Mouse (Mus musculus) embryonic facial prominence, embryonic 13.5 days (tissue): Measurements from ENCODE around the gene Tmem120b. TPM values are rescaled to one million over a fixed set of nuclear protein-coding genes. Genes with fewer than 3 reads are reported as not detected.

Experiments used
- ATAC-seq: fragments of 200-750 bp; cut with Nextera tagmentation; 2 replicates; pipeline ENCODE4 v1.8.0; 2017; ENCODE audit warnings: low read depth; ENCODE audit not compliant: insufficient number of reproducible peaks, insufficient read depth, low FRiP score, low TSS enrichment
- H3K27ac ChIP-seq: fragments of 300-500 bp; sonication (generic); 2 replicates; pipeline ENCODE4 v1.5.1; 2015; ENCODE audit warnings: moderate library complexity, mild to moderate bottlenecking, inconsistent platforms
- H3K27me3 ChIP-seq: fragments of 300-500 bp; sonication (generic); 2 replicates; pipeline ENCODE4 v1.6.1; 2015; ENCODE audit warnings: mild to moderate bottlenecking, inconsistent platforms
- H3K36me3 ChIP-seq: fragments of 300-500 bp; sonication (generic); 2 replicates; pipeline ENCODE4 v1.6.1; 2015; ENCODE audit warnings: mild to moderate bottlenecking, inconsistent platforms
- H3K4me1 ChIP-seq: fragments of 300-500 bp; sonication (generic); 2 replicates; pipeline ENCODE4 v1.6.1; 2015; ENCODE audit warnings: inconsistent platforms
- H3K4me2 ChIP-seq: fragments of 300-500 bp; sonication (generic); 2 replicates; pipeline ENCODE4 v1.6.1; 2015; ENCODE audit warnings: moderate library complexity, mild to moderate bottlenecking, inconsistent platforms
- H3K4me3 ChIP-seq: fragments of 300-500 bp; sonication (generic); 2 replicates; pipeline ENCODE4 v1.5.1; 2015; ENCODE audit warnings: mild to moderate bottlenecking, inconsistent platforms
- H3K9ac ChIP-seq: fragments of 300-500 bp; sonication (generic); 2 replicates; pipeline ENCODE4 v1.6.1; 2015; ENCODE audit warnings: mild to moderate bottlenecking, inconsistent platforms
- H3K9me3 ChIP-seq: fragments of 300-500 bp; sonication (generic); 2 replicates; pipeline ENCODE4 v1.6.1; 2016; ENCODE audit warnings: inconsistent platforms
- WGBS: fragments of 180-500 bp; shearing (Covaris S2); methylation state at CpG from one replicate; pipeline ENCODE4 v1.1.7; 2015; ENCODE audit warnings: mixed read lengths; 5-methylcytosine and 5-hydroxymethylcytosine counted together
- polyA plus RNA-seq: library from polyadenylated mRNA; unstranded; fragments of >200 nt; fragmentation: Nextera tagmentation; extraction: Ambion mirVana; gene quantifications from 2 replicates; pipeline ENCODE4 v1.2.1, GENCODE M21; 2015

Gene Tmem120b
- polyA plus RNA-seq, result 14.4 and 15.8 TPM in 2 replicates

GRCm38 (mm10) chr5:123068115-123068514 is at the start of gene Tmem120b:
Tmem120b (plus strand) TSS chr5:123068415.
- no peak within 1 kb of the TSS for H3K9ac ChIP-seq
- no peaks in the 10 kb centered on the region for H3K4me1 ChIP-seq
- no peak within 1 kb of the TSS for H3K27ac ChIP-seq
- no peaks in the 10 kb centered on the region for H3K9me3 ChIP-seq
- ATAC-seq, result no peak
- H3K4me2 ChIP-seq, result no peak within 1 kb of the TSS
- H3K27me3 ChIP-seq, result no peaks in the 10 kb centered on the region
- H3K36me3 ChIP-seq, result no peaks in the 10 kb centered on the region
- H3K4me3 ChIP-seq, result no peak within 1 kb of the TSS
- 89% methylated on average over 12 of the region's 12 CpGs for WGBS

DNA sequence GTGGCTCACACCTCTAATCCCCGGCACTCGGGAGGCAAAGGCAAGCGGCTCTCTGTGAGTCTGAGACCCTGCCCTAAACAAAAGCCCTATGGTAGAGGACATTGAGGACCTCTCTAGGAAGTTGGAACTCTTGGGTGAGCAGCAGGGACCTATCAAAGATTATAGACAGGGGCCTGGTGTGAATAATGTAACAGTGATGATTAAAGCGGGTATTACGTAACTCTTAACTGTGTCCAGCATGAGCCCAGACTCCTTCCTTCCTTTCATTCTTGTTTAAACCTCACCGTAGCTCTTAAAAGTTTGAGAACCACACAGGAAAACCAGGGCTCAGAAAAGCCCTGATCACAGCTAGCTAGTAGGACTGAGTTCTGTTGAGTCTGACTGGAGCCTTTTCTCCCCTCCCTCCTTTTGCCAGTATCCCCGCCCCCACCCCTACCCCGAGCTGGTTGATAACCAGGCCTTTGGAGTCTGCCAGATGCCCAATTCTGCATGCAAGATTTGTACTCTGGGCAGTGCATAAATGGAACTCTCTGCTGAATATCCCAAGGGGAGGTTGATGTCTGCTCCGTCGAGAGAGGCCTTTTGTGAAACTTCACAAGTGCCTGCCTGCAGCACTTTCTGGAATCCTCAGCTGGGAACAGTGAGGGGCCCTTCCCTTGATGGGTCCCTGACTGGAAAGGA is 48.7 kb upstream of the Tmem120b start:
- Histone ChIP-seq H3K27ac (peak overlapping the region; percentile 44), H3K27me3 (no peaks in the 10 kb centered on the region), H3K36me3 (no peaks in the 10 kb centered on the region), H3K9me3 (no peaks in the 10 kb centered on the region), H3K9ac (peak overlapping the region; percentile 28; the same call in 1 of the 2 replicates), H3K4me3 (no peak overlapping the region), H3K4me2 (no peak overlapping the region; the same call in 1 of the 2 replicates), H3K4me1 (peaks cover 33% of the 10 kb centered on the region)
- ATAC-seq, result no peak
- 48% methylated on average over 10 of the region's 10 CpGs for WGBS

GRCm38 (mm10) chr5:123020426-123020825 is 47.8 kb upstream of the Tmem120b start:
- no peak overlapping the region for H3K9ac ChIP-seq
- ATAC-seq, result no peak
- H3K27ac ChIP-seq, result no peak overlapping the region
- H3K9me3 ChIP-seq, result no peaks in the 10 kb centered on the region
- H3K4me3 ChIP-seq, result no peak overlapping the region
- no peaks in the 10 kb centered on the region for H3K27me3 ChIP-seq
- H3K4me2 ChIP-seq, result no peak overlapping the region
- 90% methylated on average over 5 of the region's 5 CpGs for WGBS
- no peaks in the 10 kb centered on the region for H3K36me3 ChIP-seq
- peaks cover 29% of the 10 kb centered on the region for H3K4me1 ChIP-seq

- 88% methylated on average over 7 of the region's 7 CpGs for WGBS
- ATAC-seq, result no peak
Observed at GRCm38 (mm10) chr5:123021438-123021837, 46.8 kb upstream of the Tmem120b start.

DNA sequence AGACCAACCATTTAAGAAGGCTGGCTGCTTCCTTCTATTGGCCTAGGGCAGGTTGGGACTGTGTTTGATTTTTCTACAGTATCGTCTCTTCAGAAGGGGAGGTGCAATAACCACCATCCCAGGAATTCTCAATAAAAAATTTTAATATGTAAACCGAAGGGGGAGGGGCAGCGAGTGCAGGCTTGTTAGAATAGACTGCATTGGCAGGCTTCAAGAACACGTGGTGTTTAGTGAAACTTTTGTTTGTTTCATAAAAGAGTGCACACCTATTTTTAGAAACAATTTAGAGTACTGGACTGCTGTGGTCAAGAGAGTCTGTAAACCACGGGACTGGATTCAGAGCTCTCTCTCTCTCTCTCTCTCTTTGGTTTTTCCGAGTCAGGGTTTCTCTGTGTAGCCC is 45.2 kb upstream of the Tmem120b start:
- no peak overlapping the region for H3K4me3 ChIP-seq
- H3K4me1 ChIP-seq, result peaks cover 31% of the 10 kb centered on the region
- H3K9ac ChIP-seq, result no peak overlapping the region
- H3K27ac ChIP-seq, result no peak overlapping the region
- WGBS, result 85% methylated on average over 6 of the region's 6 CpGs
- no peaks in the 10 kb centered on the region for H3K9me3 ChIP-seq
- H3K4me2 ChIP-seq, result no peak overlapping the region
- no peak for ATAC-seq
- no peaks in the 10 kb centered on the region for H3K36me3 ChIP-seq
- no peaks in the 10 kb centered on the region for H3K27me3 ChIP-seq

More at GRCm38 (mm10) chr5:123021438-123021837, 46.8 kb upstream of the Tmem120b start:
- Histone ChIP-seq H3K27ac (no peak overlapping the region), H3K4me3 (no peak overlapping the region), H3K27me3 (no peaks in the 10 kb centered on the region), H3K9ac (no peak overlapping the region), H3K36me3 (no peaks in the 10 kb centered on the region), H3K4me1 (peaks cover 25% of the 10 kb centered on the region), H3K4me2 (no peak overlapping the region), H3K9me3 (no peaks in the 10 kb centered on the region)

- no peaks in the 10 kb centered on the region for H3K27me3 ChIP-seq
- H3K9ac ChIP-seq, result no peak overlapping the region
- no peaks in the 10 kb centered on the region for H3K9me3 ChIP-seq
- peaks cover 18% of the 10 kb centered on the region for H3K4me1 ChIP-seq
- WGBS, result 88% methylated on average over 6 of the region's 6 CpGs
- ATAC-seq, result no peak
- H3K4me3 ChIP-seq, result no peak overlapping the region
- no peak overlapping the region for H3K27ac ChIP-seq
- H3K4me2 ChIP-seq, result no peak overlapping the region
- H3K36me3 ChIP-seq, result peaks cover 4% of the 10 kb centered on the region
Observed at GRCm38 (mm10) chr5:123024312-123024711, 43.9 kb upstream of the Tmem120b start.

GRCm38 (mm10) chr5:123024965-123025573 is 43.1 kb upstream of the Tmem120b start:
- Histone ChIP-seq H3K9me3 (no peaks in the 10 kb centered on the region), H3K27ac (no peak overlapping the region), H3K4me3 (no peak overlapping the region), H3K4me2 (no peak overlapping the region), H3K4me1 (peaks cover 12% of the 10 kb centered on the region), H3K36me3 (peaks cover 10% of the 10 kb centered on the region), H3K9ac (no peak overlapping the region), H3K27me3 (no peaks in the 10 kb centered on the region)
- no peak for ATAC-seq
- 84% methylated on average over 9 of the region's 9 CpGs for WGBS

- peaks cover 12% of the 10 kb centered on the region for H3K4me1 ChIP-seq
- no peak overlapping the region for H3K4me2 ChIP-seq
- WGBS, result 61% methylated on average over 6 of the region's 6 CpGs
- no peaks in the 10 kb centered on the region for H3K27me3 ChIP-seq
- no peak for ATAC-seq
- no peak overlapping the region for H3K9ac ChIP-seq
- no peak overlapping the region for H3K27ac ChIP-seq
- H3K9me3 ChIP-seq, result no peaks in the 10 kb centered on the region
- H3K36me3 ChIP-seq, result peaks cover 16% of the 10 kb centered on the region
- H3K4me3 ChIP-seq, result no peak overlapping the region
Observed at GRCm38 (mm10) chr5:123026414-123026813, 41.8 kb upstream of the Tmem120b start.

DNA sequence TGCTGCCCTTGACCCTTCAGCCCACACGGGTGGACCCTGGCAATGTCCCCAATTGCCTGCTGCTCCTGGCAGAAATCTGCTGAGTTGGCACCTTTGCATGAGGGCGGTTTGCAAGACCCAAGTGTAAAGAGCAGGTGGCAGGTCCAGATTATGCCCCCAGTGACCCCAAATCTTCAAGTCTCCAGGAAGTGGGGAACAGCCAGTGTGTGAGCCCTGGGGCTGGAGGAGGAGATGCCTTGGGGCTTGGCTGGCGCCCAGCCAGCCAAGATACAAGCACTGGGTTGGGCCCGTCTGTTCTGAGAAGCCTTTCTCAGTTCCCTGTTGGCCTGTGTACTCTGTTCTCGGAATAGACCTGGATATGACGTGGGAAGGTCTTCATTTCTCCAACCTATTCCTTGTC is 40.8 kb upstream of the Tmem120b start:
- Histone ChIP-seq H3K27me3 (no peaks in the 10 kb centered on the region), H3K27ac (no peak overlapping the region), H3K4me2 (no peak overlapping the region), H3K4me3 (no peak overlapping the region), H3K9ac (no peak overlapping the region), H3K9me3 (no peaks in the 10 kb centered on the region), H3K36me3 (peaks cover 26% of the 10 kb centered on the region), H3K4me1 (peaks cover 12% of the 10 kb centered on the region)
- no peak for ATAC-seq
- 74% methylated on average over 6 of the region's 6 CpGs for WGBS

DNA sequence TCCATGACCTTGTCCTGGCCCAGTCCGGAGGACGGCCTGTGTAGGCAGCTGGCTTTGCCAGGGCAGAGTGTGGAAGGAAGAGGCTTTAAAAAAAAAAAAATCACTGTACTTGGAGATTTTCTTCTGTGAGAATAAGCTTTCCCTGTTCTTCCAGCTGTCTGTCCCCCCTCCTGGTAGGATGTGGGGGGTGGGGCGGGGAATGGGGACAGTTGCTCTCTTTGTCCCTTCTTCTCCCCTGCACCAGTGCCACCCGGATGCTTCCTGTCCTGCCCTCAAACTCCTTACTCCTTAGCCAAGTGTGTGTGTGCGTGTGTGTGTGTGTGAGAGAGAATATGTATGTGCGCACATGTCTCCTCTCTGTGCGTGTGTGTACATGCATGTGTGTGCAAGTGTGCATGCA is 38.5 kb upstream of the Tmem120b start:
- H3K36me3 ChIP-seq, result peaks cover 28% of the 10 kb centered on the region
- no peak overlapping the region for H3K4me2 ChIP-seq
- H3K27me3 ChIP-seq, result no peaks in the 10 kb centered on the region
- peaks cover 12% of the 10 kb centered on the region for H3K4me1 ChIP-seq
- H3K9ac ChIP-seq, result no peak overlapping the region
- 63% methylated on average over 7 of the region's 7 CpGs for WGBS
- H3K4me3 ChIP-seq, result no peak overlapping the region
- no peak overlapping the region for H3K27ac ChIP-seq
- no peaks in the 10 kb centered on the region for H3K9me3 ChIP-seq
- ATAC-seq, result no peak

GRCm38 (mm10) chr5:123031312-123031711 is 36.9 kb upstream of the Tmem120b start:
- peaks cover 28% of the 10 kb centered on the region for H3K36me3 ChIP-seq
- no peak overlapping the region for H3K4me3 ChIP-seq
- ATAC-seq, result no peak
- no peak overlapping the region for H3K27ac ChIP-seq
- H3K9ac ChIP-seq, result no peak overlapping the region
- no peak overlapping the region for H3K4me2 ChIP-seq
- H3K9me3 ChIP-seq, result no peaks in the 10 kb centered on the region
- no peaks in the 10 kb centered on the region for H3K27me3 ChIP-seq
- 95% methylated on average over 3 of the region's 3 CpGs for WGBS
- H3K4me1 ChIP-seq, result peaks cover 10% of the 10 kb centered on the region

DNA sequence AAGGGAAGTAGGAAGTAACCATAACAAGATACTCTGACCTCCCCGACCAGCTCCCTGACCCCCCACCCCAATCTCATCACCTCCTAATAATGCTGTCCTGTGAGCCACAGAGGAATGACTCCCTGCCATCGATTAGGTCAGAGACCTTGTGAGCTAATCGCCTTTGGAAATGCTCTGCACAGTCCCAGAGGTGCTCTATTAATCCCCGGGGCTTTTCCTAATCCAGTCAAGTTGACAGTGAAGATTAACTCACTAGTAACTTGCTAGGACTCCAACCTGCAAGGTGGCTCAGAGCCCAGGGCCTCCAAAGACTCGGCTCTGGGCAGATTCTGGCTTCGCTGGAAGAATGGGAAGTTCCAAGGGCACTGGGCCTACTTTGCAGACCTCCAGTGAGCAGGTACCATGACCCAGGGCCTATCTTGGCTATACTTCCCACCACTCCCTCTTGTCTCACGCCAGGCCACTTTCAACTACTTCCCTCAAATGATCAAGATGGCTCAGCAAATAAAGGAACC is 34.5 kb upstream of the Tmem120b start:
- 69% methylated on average over 7 of the region's 7 CpGs for WGBS
- H3K9me3 ChIP-seq, result no peaks in the 10 kb centered on the region
- H3K27me3 ChIP-seq, result no peaks in the 10 kb centered on the region
- no peak overlapping the region for H3K4me2 ChIP-seq
- peaks cover 2% of the 10 kb centered on the region; the same call in 1 of the 2 replicates for H3K4me1 ChIP-seq
- H3K4me3 ChIP-seq, result no peak overlapping the region
- H3K9ac ChIP-seq, result no peak overlapping the region
- H3K36me3 ChIP-seq, result peaks cover 28% of the 10 kb centered on the region
- no peak overlapping the region for H3K27ac ChIP-seq
- ATAC-seq, result no peak
